Mouse (Mus musculus): ENCODE measurements around the gene Treml1. TPM values are rescaled to one million over a fixed set of nuclear protein-coding genes. Genes with fewer than 3 reads are reported as not detected.
"Not testable (repeated sequence)": the region's sequence is repeated elsewhere in the genome, so short reads cannot be mapped to it uniquely, and the experiment has no call there.

Treml1 gene
- polyA plus RNA-seq, 1 experiment from 2014 or later = 0.23 TPM

DNA sequence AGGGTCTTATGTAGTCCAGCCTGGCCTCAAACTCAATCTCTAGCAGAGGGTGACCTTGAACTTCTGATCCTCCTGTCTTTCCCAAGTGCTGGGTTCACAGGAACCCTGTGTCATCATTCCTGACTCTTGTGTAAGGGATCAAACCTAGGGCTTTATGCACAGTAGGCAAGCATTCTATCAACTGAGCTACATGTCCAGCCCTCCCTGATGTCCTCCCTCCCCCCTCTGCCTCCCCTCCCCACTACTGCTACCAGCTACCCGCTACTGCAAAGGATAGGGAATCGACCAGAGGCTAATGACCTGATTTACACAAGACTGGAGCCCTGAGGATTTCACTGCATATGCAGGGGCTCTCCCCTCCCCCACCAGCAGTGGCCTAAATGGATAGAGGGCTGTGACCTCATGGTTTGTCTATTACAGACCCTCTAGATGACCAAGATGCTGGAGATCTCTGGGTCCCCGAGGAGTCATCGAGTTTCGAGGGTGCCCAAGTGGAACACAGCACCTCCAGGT, 9.0 kb upstream of the Treml1 start:
- H3K4me1 ChIP-seq (replicated peaks; ENCODE audit: control insufficient read depth, insufficient read depth, low read length) = no peaks in the 10 kb centered on the region
- no peak overlapping the region for H3K4me2 ChIP-seq (replicated peaks; ENCODE audit: low read depth)
- no peaks in the 10 kb centered on the region for H3K27me3 ChIP-seq (replicated peaks; ENCODE audit: control insufficient read depth, insufficient read depth, low read length)
- H3K27ac ChIP-seq (ENCODE audit: low read depth, low read length) = no peak overlapping the region
- H3K9ac ChIP-seq (ENCODE audit: low read depth, low read length) = no peak overlapping the region
- H3K9me3 ChIP-seq (ENCODE audit: control insufficient read depth) = no peaks in the 10 kb centered on the region
- no peak for ATAC-seq
- no peaks in the 10 kb centered on the region for H3K36me3 ChIP-seq (ENCODE audit: control insufficient read depth, insufficient read depth)
- no peak for TF ChIP-seq CTCF (IDR thresholded peaks at IDR 0.05; ENCODE audit: low read depth)
- H3K4me3 ChIP-seq (ENCODE audit: low read depth, low read length) = no peak overlapping the region
- WGBS = 78% methylated on average over 5 of the region's 5 CpGs

DNA sequence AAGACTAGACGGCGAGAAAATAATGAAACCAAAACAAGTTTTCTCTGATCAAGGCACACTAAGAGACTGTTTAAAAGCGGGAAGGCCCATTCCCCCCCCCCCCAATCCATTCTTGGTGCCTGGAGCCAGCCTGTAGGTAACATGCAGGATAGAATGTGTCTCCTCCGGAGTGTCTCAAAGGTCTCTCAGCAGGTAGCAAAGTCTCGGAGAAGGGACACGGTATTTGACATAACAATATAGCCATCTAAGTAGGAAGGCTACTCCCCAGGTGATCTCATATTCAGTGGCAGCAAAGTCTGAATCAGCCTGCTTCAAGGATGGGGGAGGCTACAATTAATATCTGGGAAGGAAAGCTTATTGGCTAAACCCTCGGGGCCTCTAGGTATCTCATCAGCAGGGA, 6.7 kb upstream of the Treml1 start:
- ATAC-seq; H3K4me2 ChIP-seq (replicated peaks; ENCODE audit: low read depth); H3K27me3 ChIP-seq (replicated peaks; ENCODE audit: control insufficient read depth, insufficient read depth, low read length); H3K9ac ChIP-seq (ENCODE audit: low read depth, low read length); H3K36me3 ChIP-seq (ENCODE audit: control insufficient read depth, insufficient read depth); H3K4me3 ChIP-seq (ENCODE audit: low read depth, low read length); H3K9me3 ChIP-seq (ENCODE audit: control insufficient read depth); H3K4me1 ChIP-seq (replicated peaks; ENCODE audit: control insufficient read depth, insufficient read depth, low read length); H3K27ac ChIP-seq (ENCODE audit: low read depth, low read length): not testable (repeated sequence)
- WGBS = 79% methylated on average over 7 of the region's 7 CpGs

DNA sequence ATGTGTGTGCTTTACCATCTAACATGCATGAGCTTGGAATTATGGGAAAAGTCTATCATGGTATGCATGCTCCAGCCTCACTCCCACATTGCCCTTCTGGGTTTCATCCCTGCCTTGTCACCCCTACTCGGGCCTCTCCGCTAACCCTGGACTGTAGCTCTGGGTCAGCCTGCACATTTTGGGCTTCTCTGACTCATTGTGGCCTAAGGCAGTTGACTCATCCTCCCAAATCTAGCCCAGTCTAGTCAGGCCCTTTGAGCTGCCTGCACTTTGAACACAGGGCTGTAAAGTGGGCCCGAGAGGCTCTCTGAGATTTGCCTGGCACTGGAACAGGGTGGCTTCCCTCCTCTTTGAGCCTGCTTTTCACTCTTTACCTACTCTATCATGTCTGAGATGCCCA, 3.9 kb upstream of the Treml1 start:
- Histone ChIP-seq H3K4me3 (ENCODE audit: low read depth, low read length) (no peak overlapping the region), H3K4me1 (replicated peaks; ENCODE audit: control insufficient read depth, insufficient read depth, low read length) (no peaks in the 10 kb centered on the region), H3K9ac (ENCODE audit: low read depth, low read length) (no peak overlapping the region), H3K9me3 (ENCODE audit: control insufficient read depth) (no peaks in the 10 kb centered on the region), H3K27me3 (replicated peaks; ENCODE audit: control insufficient read depth, insufficient read depth, low read length) (no peaks in the 10 kb centered on the region), H3K4me2 (replicated peaks; ENCODE audit: low read depth) (no peak overlapping the region), H3K27ac (ENCODE audit: low read depth, low read length) (no peak overlapping the region), H3K36me3 (ENCODE audit: control insufficient read depth, insufficient read depth) (no peaks in the 10 kb centered on the region)
- no peak for TF ChIP-seq CTCF (IDR thresholded peaks at IDR 0.05; ENCODE audit: low read depth)
- no peak for ATAC-seq
- WGBS = 64% methylated on average over 3 of the region's 3 CpGs

- no peaks in the 10 kb centered on the region for H3K36me3 ChIP-seq (ENCODE audit: control insufficient read depth, insufficient read depth)
- no peaks in the 10 kb centered on the region for H3K9me3 ChIP-seq (ENCODE audit: control insufficient read depth)
- no peak overlapping the region for H3K27ac ChIP-seq (ENCODE audit: low read depth, low read length)
- no peak overlapping the region for H3K4me3 ChIP-seq (ENCODE audit: low read depth, low read length)
- no peak for TF ChIP-seq CTCF (IDR thresholded peaks at IDR 0.05; ENCODE audit: low read depth)
- H3K4me1 ChIP-seq (replicated peaks; ENCODE audit: control insufficient read depth, insufficient read depth, low read length) = no peaks in the 10 kb centered on the region
- no peaks in the 10 kb centered on the region for H3K27me3 ChIP-seq (replicated peaks; ENCODE audit: control insufficient read depth, insufficient read depth, low read length)
- ATAC-seq = no peak
- H3K9ac ChIP-seq (ENCODE audit: low read depth, low read length) = no peak overlapping the region
- 55% methylated on average over 2 of the region's 2 CpGs for WGBS
- no peak overlapping the region for H3K4me2 ChIP-seq (replicated peaks; ENCODE audit: low read depth)
Measured at GRCm38 (mm10) chr17:48357892-48358291, 1.8 kb upstream of the Treml1 start.

GRCm38 (mm10) chr17:48360462-48360861, 746 bp downstream of the Treml1 start:
- no peak overlapping the region for H3K4me3 ChIP-seq (ENCODE audit: low read depth, low read length)
- H3K4me2 ChIP-seq (replicated peaks; ENCODE audit: low read depth) = no peak overlapping the region
- no peaks in the 10 kb centered on the region for H3K4me1 ChIP-seq (replicated peaks; ENCODE audit: control insufficient read depth, insufficient read depth, low read length)
- no peak for TF ChIP-seq CTCF (IDR thresholded peaks at IDR 0.05; ENCODE audit: low read depth)
- H3K9me3 ChIP-seq (ENCODE audit: control insufficient read depth) = no peaks in the 10 kb centered on the region
- no peak overlapping the region for H3K9ac ChIP-seq (ENCODE audit: low read depth, low read length)
- no peak for ATAC-seq
- no peaks in the 10 kb centered on the region for H3K36me3 ChIP-seq (ENCODE audit: control insufficient read depth, insufficient read depth)
- H3K27me3 ChIP-seq (replicated peaks; ENCODE audit: control insufficient read depth, insufficient read depth, low read length) = no peaks in the 10 kb centered on the region
- no peak overlapping the region for H3K27ac ChIP-seq (ENCODE audit: low read depth, low read length)
- WGBS = 71% methylated on average over 4 of the region's 4 CpGs

DNA sequence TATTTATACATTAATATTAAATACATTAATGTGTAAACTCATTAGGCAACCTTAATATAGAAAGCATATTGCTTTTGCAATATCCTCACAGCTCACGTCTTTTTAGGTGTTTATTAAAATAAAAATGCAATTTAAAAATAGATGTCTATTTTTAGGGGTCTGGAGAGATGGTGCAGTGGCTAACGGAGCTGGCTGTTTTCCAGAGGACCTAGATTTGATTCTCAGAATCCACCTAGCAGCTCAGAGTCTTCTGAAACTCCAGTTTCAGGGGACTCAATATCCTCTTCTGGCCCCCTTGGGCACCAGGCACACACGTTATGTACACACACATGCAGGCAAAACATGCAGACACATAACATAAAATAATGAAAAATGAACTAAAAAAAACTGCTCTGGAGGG, 2.6 kb downstream of the Treml1 start:
- no peak for ATAC-seq
- H3K27me3 ChIP-seq (replicated peaks; ENCODE audit: control insufficient read depth, insufficient read depth, low read length) = no peaks in the 10 kb centered on the region
- no peaks in the 10 kb centered on the region for H3K4me1 ChIP-seq (replicated peaks; ENCODE audit: control insufficient read depth, insufficient read depth, low read length)
- no peak overlapping the region for H3K4me2 ChIP-seq (replicated peaks; ENCODE audit: low read depth)
- no peak for TF ChIP-seq CTCF (IDR thresholded peaks at IDR 0.05; ENCODE audit: low read depth)
- no peaks in the 10 kb centered on the region for H3K9me3 ChIP-seq (ENCODE audit: control insufficient read depth)
- WGBS = 70% methylated on average over 3 of the region's 3 CpGs
- H3K27ac ChIP-seq (ENCODE audit: low read depth, low read length) = no peak overlapping the region
- no peaks in the 10 kb centered on the region for H3K36me3 ChIP-seq (ENCODE audit: control insufficient read depth, insufficient read depth)
- no peak overlapping the region for H3K9ac ChIP-seq (ENCODE audit: low read depth, low read length)
- H3K4me3 ChIP-seq (ENCODE audit: low read depth, low read length) = no peak overlapping the region

- H3K9me3 ChIP-seq (ENCODE audit: control insufficient read depth) = no peaks in the 10 kb centered on the region
- H3K27ac ChIP-seq (ENCODE audit: low read depth, low read length) = no peak overlapping the region
- no peaks in the 10 kb centered on the region for H3K4me1 ChIP-seq (replicated peaks; ENCODE audit: control insufficient read depth, insufficient read depth, low read length)
- no peak for TF ChIP-seq CTCF (IDR thresholded peaks at IDR 0.05; ENCODE audit: low read depth)
- WGBS = 82% methylated on average over 8 of the region's 8 CpGs
- H3K4me3 ChIP-seq (ENCODE audit: low read depth, low read length) = no peak overlapping the region
- H3K4me2 ChIP-seq (replicated peaks; ENCODE audit: low read depth) = no peak overlapping the region
- H3K27me3 ChIP-seq (replicated peaks; ENCODE audit: control insufficient read depth, insufficient read depth, low read length) = no peaks in the 10 kb centered on the region
- no peak overlapping the region for H3K9ac ChIP-seq (ENCODE audit: low read depth, low read length)
- no peak for ATAC-seq
- no peaks in the 10 kb centered on the region for H3K36me3 ChIP-seq (ENCODE audit: control insufficient read depth, insufficient read depth)
Measured at GRCm38 (mm10) chr17:48362966-48363365, 3.2 kb downstream of the Treml1 start.

Data from intestine, postnatal 0 days (tissue).